ENCODE assay signal across 8 mouse cellular contexts in the genomic region with DNA sequence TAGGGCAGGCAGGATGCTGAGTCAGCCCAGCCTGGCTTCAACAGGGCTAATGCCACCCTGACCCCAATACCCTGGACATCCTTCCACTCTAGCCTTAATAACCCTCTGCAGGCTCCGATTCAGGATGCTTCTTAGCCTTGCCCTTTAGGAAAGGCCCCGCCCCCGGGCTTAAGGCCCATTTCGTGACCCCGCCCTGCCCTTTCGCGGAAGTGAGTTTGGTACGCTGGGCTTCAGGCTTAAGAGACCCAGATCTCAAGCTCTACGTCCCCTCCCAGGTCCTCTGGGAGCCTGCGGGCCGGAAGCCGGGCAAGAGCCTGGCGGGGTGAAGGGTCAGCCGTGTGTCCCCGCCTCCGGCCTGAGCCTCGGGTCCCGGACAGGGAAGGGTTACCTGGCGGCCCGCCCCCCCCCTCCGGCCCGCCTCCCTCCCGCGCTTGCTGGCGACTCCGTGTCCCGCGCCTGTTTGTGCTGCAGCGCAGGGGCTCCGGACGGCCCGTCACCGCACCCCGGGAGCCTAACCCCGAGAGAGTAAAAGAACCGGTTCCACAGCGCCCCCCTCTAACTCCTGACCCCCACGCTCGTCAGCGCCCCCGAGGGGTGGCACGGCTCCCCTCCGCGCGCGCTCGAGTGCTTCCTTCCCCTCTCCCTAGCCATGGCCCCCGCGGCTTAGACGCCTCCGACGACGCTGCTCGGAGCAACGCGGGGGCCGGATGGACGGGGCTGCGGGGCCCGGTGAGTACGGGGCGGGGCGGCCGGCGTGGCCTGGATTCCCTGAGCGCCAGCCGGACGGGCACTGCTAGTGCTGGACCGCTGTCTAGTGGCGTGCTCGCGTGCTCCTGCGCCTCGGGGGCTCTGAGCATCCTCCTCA. TPM values are rescaled to one million over a fixed set of nuclear protein-coding genes. Genes with fewer than 3 reads are reported as not detected.
DNase-seq lines count a peak whose midpoint lies in the region; ATAC-seq and TF ChIP-seq lines count a peak whose summit lies in the region.

Rom1 (minus strand) TSS at position 133 of the 865 bp plus-strand sequence.
Eml3 (plus strand) TSS at position 329 of the 865 bp plus-strand sequence.

- peaks cover 56% of the 10 kb centered on the region for H3K36me3 ChIP-seq in limb, embryonic 13.5 days
- H3K36me3 ChIP-seq in midbrain, embryonic 14.5 days (ENCODE audit: control insufficient read depth, insufficient read depth, low read length), result peaks cover 35% of the 10 kb centered on the region

- H3K27me3 ChIP-seq in limb, embryonic 13.5 days, result no peaks in the 10 kb centered on the region
- H3K27me3 ChIP-seq in midbrain, embryonic 14.5 days (ENCODE audit: control insufficient read depth, insufficient read depth, low read length), result no peaks in the 10 kb centered on the region

- ATAC-seq in common myeloid progenitor, adult 5-6 weeks (replicated peaks; ENCODE audit: low read depth, poor library complexity, severe bottlenecking), result peak; percentile 72
- peak; percentile 84 for ATAC-seq in limb, embryonic 13.5 days (ENCODE audit: low FRiP score, low read depth)
- ATAC-seq in midbrain, embryonic 14.5 days (ENCODE audit: low FRiP score, low TSS enrichment), result peak; percentile 62

- H3K4me2 ChIP-seq in limb, embryonic 13.5 days (replicated peaks), result peak within 1 kb of the TSS; percentile 72
- peak within 1 kb of the TSS; percentile 71 for H3K4me2 ChIP-seq in midbrain, embryonic 14.5 days (ENCODE audit: low read length)

- H3K4me3 ChIP-seq in left cerebral cortex, adult 2 months, result peak within 1 kb of the TSS; percentile 49
- peak within 1 kb of the TSS; percentile 80 for H3K4me3 ChIP-seq in limb, embryonic 13.5 days
- H3K4me3 ChIP-seq in midbrain, embryonic 14.5 days (replicated peaks; ENCODE audit: low read depth, low read length), result peak within 1 kb of the TSS; percentile 51

- H3K4me1 ChIP-seq in limb, embryonic 13.5 days, result peaks cover 11% of the 10 kb centered on the region
- H3K4me1 ChIP-seq in midbrain, embryonic 14.5 days (ENCODE audit: control insufficient read depth, insufficient read depth, low read length), result peaks cover 11% of the 10 kb centered on the region

- peak; percentile 55 to 61 for DNase-seq in left cerebral cortex, adult 2 months (ENCODE audit: extremely low spot score in 1 of 2, low spot score in 2 of 2)
- DNase-seq in left cerebral cortex, adult 11 months (ENCODE audit: low spot score), result no peak
- DNase-seq in gastrocnemius, postnatal 14 days, result peak; percentile 91
- DNase-seq in induced T-regulatory cell, adult 2 months (ENCODE audit: low read depth), result peak; percentile 93
- peak; percentile 64 for DNase-seq in midbrain, embryonic 14.5 days
- DNase-seq in spleen, postnatal 10 days (ENCODE audit: low spot score in 2 of 2), result peak; percentile 88 to 91

- intact Hi-C loops in left cerebral cortex, adult 2 months (cut with DNase I), result no loop called here
- intact Hi-C loops in gastrocnemius, postnatal 14 days (cut with DNase I; ENCODE audit: low total_unique reads), result no loop called here

- peak within 1 kb of the TSS; percentile 73 for H3K27ac ChIP-seq in left cerebral cortex, adult 2 months
- H3K27ac ChIP-seq in limb, embryonic 13.5 days, result peak within 1 kb of the TSS; percentile 74
- no peak within 1 kb of the TSS for H3K27ac ChIP-seq in midbrain, embryonic 14.5 days (replicated peaks; ENCODE audit: low read depth, low read length)

- under 1% methylated on average over 59 of the region's 74 CpGs for WGBS in limb, embryonic 13.5 days
- whole genome bisulfite sequencing in midbrain, embryonic 14.5 days, result under 1% methylated on average over 70 of the region's 74 CpGs

- no peaks in the 10 kb centered on the region for H3K9me3 ChIP-seq in limb, embryonic 13.5 days
- no peaks in the 10 kb centered on the region for H3K9me3 ChIP-seq in midbrain, embryonic 14.5 days (ENCODE audit: control insufficient read depth, low read length)

- peak within 1 kb of the TSS; percentile 91 for H3K9ac ChIP-seq in limb, embryonic 13.5 days
- H3K9ac ChIP-seq in midbrain, embryonic 14.5 days (replicated peaks; ENCODE audit: low read length), result peak within 1 kb of the TSS; percentile 65

- TF ChIP-seq CTCF in left cerebral cortex, adult 2 months (IDR thresholded peaks at IDR 0.05), result peak; percentile 33

RNA-seq across cellular contexts. Expression of gene Rom1, which starts in this region (rescaled TPM):
- total RNA-seq in left cerebral cortex, adult 2 months (2021), result 1 to 10 TPM; 5.6 to 7.2 TPM
- 2.0 and 3.2 TPM in 2 replicates for total RNA-seq in common myeloid progenitor, adult 5-6 weeks (2017)
- total RNA-seq in gastrocnemius, postnatal 14 days (2021), result 1 to 10 TPM; 4.9 to 6.0 TPM
- polyA plus RNA-seq in limb, embryonic 13.5 days (2015; fragmentation: Nextera tagmentation; extraction: Ambion mirVana), result 3.2 and 3.7 TPM in 2 replicates
- polyA plus RNA-seq in midbrain, embryonic 14.5 days (2014; fragmentation: Nextera tagmentation; extraction: Ambion mirVana), result 1.4 TPM in 2 replicates

RNA-seq across cellular contexts. Expression of gene Eml3, which starts in this region (rescaled TPM):
- 10 to 100 TPM; 11.0 to 13.7 TPM for total RNA-seq in left cerebral cortex, adult 2 months (2021)
- 22.9 and 41.2 TPM in 2 replicates for total RNA-seq in common myeloid progenitor, adult 5-6 weeks (2017)
- total RNA-seq in gastrocnemius, postnatal 14 days (2021), result 1 to 10 TPM; 8.6 to 8.9 TPM
- polyA plus RNA-seq in limb, embryonic 13.5 days (2015; fragmentation: Nextera tagmentation; extraction: Ambion mirVana), result 36.9 and 37.2 TPM in 2 replicates
- 4.3 and 5.5 TPM in 2 replicates for polyA plus RNA-seq in midbrain, embryonic 14.5 days (2014; fragmentation: Nextera tagmentation; extraction: Ambion mirVana)
